In the genomic region with DNA sequence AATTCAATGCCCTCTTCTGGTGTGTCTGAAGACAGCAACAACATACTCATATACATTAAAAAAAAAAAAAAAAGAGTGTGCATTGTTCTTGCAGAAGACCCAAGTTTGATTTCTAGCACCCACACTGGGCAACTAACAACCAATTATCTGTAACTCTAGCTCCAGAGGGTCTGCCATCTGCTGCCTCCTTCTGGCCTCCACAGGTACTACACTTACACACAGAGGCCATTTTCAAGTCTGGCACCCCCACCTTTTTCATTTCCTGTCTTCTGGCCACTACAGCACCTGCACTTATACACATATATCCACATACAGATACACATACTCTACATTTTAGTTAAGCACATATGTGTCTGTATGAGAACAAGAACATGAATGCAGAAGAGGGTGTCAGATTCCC, we compare ENCODE assay signal across 12 mouse cellular contexts. TPM values are rescaled to one million over a fixed set of nuclear protein-coding genes. Genes with fewer than 3 reads are reported as not detected.
A peak's percentile ranks its signal among the peaks of the same experiment; 100 is the strongest.
DNase-seq lines count a peak whose midpoint lies in the region; ATAC-seq and TF ChIP-seq lines count a peak whose summit lies in the region.
"Had no signal": no experiment of that assay in that cellular context is flagged by ENCODE, and none has a peak within 500 bp of the region (broad histone marks: within the 10 kb centered on the region; RNA-seq: fewer than 3 reads in every experiment).

No protein-coding gene starts in this region.

- no peak overlapping the region for H3K4me3 ChIP-seq in intestine, postnatal 0 days (ENCODE audit: low read depth, low read length)
- H3K4me3 ChIP-seq in intestine, embryonic 15.5 days (replicated peaks), result no peak overlapping the region
- H3K4me3 ChIP-seq in ES-E14 (ENCODE audit: insufficient read depth in 1 of 2, low read depth in 1 of 2, low read length in 2 of 2, poor library complexity in 1 of 2, severe bottlenecking in 1 of 2), result no peak overlapping the region
- no peak overlapping the region for H3K4me3 ChIP-seq in forebrain, embryonic 16.5 days (replicated peaks; ENCODE audit: low read length)
- H3K4me3 ChIP-seq: erythroblast, embryonic 14.5 days; limb, embryonic 15.5 days had no signal

- in situ Hi-C loops in ES-E14 (cut with MboI; ENCODE audit: low sequenced_read_pairs in 2 of 2, unreplicated experiment in 2 of 2), result no loop called here

- peaks cover 17% of the 10 kb centered on the region for H3K36me3 ChIP-seq in intestine, postnatal 0 days (ENCODE audit: control insufficient read depth, insufficient read depth)
- H3K36me3 ChIP-seq in intestine, embryonic 15.5 days, result no peaks in the 10 kb centered on the region
- no peaks in the 10 kb centered on the region for H3K36me3 ChIP-seq in ES-E14 (ENCODE audit: control insufficient read depth, insufficient read depth, low read length, poor library complexity, severe bottlenecking)
- H3K36me3 ChIP-seq in forebrain, embryonic 16.5 days (ENCODE audit: control insufficient read depth, insufficient read depth), result no peaks in the 10 kb centered on the region
- H3K36me3 ChIP-seq: limb, embryonic 15.5 days had no signal

- ATAC-seq in intestine, postnatal 0 days, result no peak
- no peak for ATAC-seq in intestine, embryonic 15.5 days
- no peak for ATAC-seq in forebrain, embryonic 16.5 days

- no peaks in the 10 kb centered on the region for H3K4me1 ChIP-seq in intestine, postnatal 0 days (replicated peaks; ENCODE audit: control insufficient read depth, insufficient read depth, low read length)
- 0 out of 2 replicates have a peak, but pooled peaks cover 3% of the 10 kb centered on the region for H3K4me1 ChIP-seq in intestine, embryonic 15.5 days (replicated peaks)
- H3K4me1 ChIP-seq in ES-E14 (ENCODE audit: control insufficient read depth in 2 of 2, insufficient read depth in 2 of 2, low read length in 2 of 2, poor library complexity in 1 of 2), result no peaks in the 10 kb centered on the region
- H3K4me1 ChIP-seq in forebrain, embryonic 16.5 days (replicated peaks; ENCODE audit: control insufficient read depth, insufficient read depth, low read length), result peaks cover 4% of the 10 kb centered on the region; the same call in 1 of the 2 replicates
- H3K4me1 ChIP-seq: limb, embryonic 15.5 days had no signal

- no peaks in the 10 kb centered on the region for H3K9me3 ChIP-seq in intestine, postnatal 0 days (ENCODE audit: control insufficient read depth)
- no peaks in the 10 kb centered on the region for H3K9me3 ChIP-seq in intestine, embryonic 15.5 days
- H3K9me3 ChIP-seq in ES-E14 (ENCODE audit: control insufficient read depth, insufficient read depth, low read depth, low read length), result no peaks in the 10 kb centered on the region
- no peaks in the 10 kb centered on the region for H3K9me3 ChIP-seq in forebrain, embryonic 16.5 days (ENCODE audit: control insufficient read depth, low read length)
- H3K9me3 ChIP-seq: limb, embryonic 15.5 days had no signal

- H3K9ac ChIP-seq in intestine, postnatal 0 days (ENCODE audit: low read depth, low read length), result no peak overlapping the region
- no peak overlapping the region for H3K9ac ChIP-seq in intestine, embryonic 15.5 days
- H3K9ac ChIP-seq in ES-E14 (ENCODE audit: insufficient read depth, low read depth, low read length, poor library complexity, severe bottlenecking), result no peak overlapping the region
- H3K9ac ChIP-seq in forebrain, embryonic 16.5 days (replicated peaks; ENCODE audit: low read depth, low read length), result no peak overlapping the region
- H3K9ac ChIP-seq: limb, embryonic 15.5 days had no signal

- peak; percentile 60 for TF ChIP-seq CTCF in intestine, postnatal 0 days (IDR thresholded peaks at IDR 0.05; ENCODE audit: low read depth)

- no peaks in the 10 kb centered on the region for H3K27me3 ChIP-seq in intestine, postnatal 0 days (replicated peaks; ENCODE audit: control insufficient read depth, insufficient read depth, low read length)
- no peaks in the 10 kb centered on the region for H3K27me3 ChIP-seq in intestine, embryonic 15.5 days (replicated peaks)
- no peaks in the 10 kb centered on the region for H3K27me3 ChIP-seq in forebrain, embryonic 16.5 days (replicated peaks; ENCODE audit: control insufficient read depth, insufficient read depth, low read length)
- H3K27me3 ChIP-seq: limb, embryonic 15.5 days had no signal

- no peak overlapping the region for H3K27ac ChIP-seq in intestine, postnatal 0 days (ENCODE audit: low read depth, low read length)
- H3K27ac ChIP-seq in intestine, embryonic 15.5 days, result no peak overlapping the region
- H3K27ac ChIP-seq in ES-E14 (ENCODE audit: insufficient read depth, low read depth, low read length, poor library complexity, severe bottlenecking), result no peak overlapping the region
- H3K27ac ChIP-seq in forebrain, embryonic 16.5 days (ENCODE audit: low read length), result no peak overlapping the region
- H3K27ac ChIP-seq: limb, embryonic 15.5 days had no signal

- no peak overlapping the region for H3K4me2 ChIP-seq in intestine, postnatal 0 days (replicated peaks; ENCODE audit: low read depth)
- no peak overlapping the region for H3K4me2 ChIP-seq in intestine, embryonic 15.5 days (replicated peaks)
- H3K4me2 ChIP-seq in forebrain, embryonic 16.5 days (ENCODE audit: low read length), result no peak overlapping the region
- H3K4me2 ChIP-seq: limb, embryonic 15.5 days had no signal

- DNase-seq in 416B (ENCODE audit: low read depth), result peak; percentile 31
- DNase-seq in ES-E14 (ENCODE audit: low read depth, low spot score), result peak; percentile 16
- DNase-seq in induced T-regulatory cell, adult 2 months (ENCODE audit: low read depth), result peak; percentile 55
- no peak for DNase-seq in ovary, postnatal 14 days (ENCODE audit: low spot score)
- no peak for DNase-seq in kidney, adult 11 months
- DNase-seq: gastrocnemius, postnatal 10 days; midbrain, embryonic 14.5 days had no signal

TF ChIP-seq in ES-E14, 5 proteins besides CTCF, POLR2A, EP300 and RAD21:
- no peak for TF ChIP-seq ZC3H11A (IDR thresholded peaks at IDR 0.05; ENCODE audit: borderline replicate concordance, low read depth, low read length)
- 0 out of 2 replicates have a peak, but pooled peaks have one; percentile 40 for TF ChIP-seq ZNF384 (IDR thresholded peaks at IDR 0.05; ENCODE audit: low read depth, low read length)
- TF ChIP-seq CHD2 (IDR thresholded peaks at IDR 0.05; ENCODE audit: low read depth, low read length), result no peak
- no peak for TF ChIP-seq MAFK (IDR thresholded peaks at IDR 0.05; ENCODE audit: insufficient read depth, low read depth, low read length)

RNA-seq across cellular contexts. Expression of a gene that starts 50.9 kb away (rescaled TPM):
- 0.61 and 0.64 TPM in 2 replicates for polyA plus RNA-seq in intestine, postnatal 0 days (2015; fragmentation: Nextera tagmentation; extraction: Ambion mirVana)
- polyA plus RNA-seq in intestine, embryonic 15.5 days (2015; fragmentation: Nextera tagmentation; extraction: Ambion mirVana), result 1.4 and 1.8 TPM in 2 replicates
- 1.6 and 1.8 TPM in 2 replicates for total RNA-seq in ES-E14 (2012; rRNA removed)
- 109 and 113 TPM in 2 replicates for polyA plus RNA-seq in forebrain, embryonic 16.5 days (2015; fragmentation: Nextera tagmentation; extraction: Ambion mirVana)

Comparison
In these comparisons a context has a peak if more than half of its experiments do, and no peak if none do; other contexts are left out.
1. DNase-seq: peak in 416B (single experiment), ES-E14 (single experiment) and induced T-regulatory cell, adult 2 months (single experiment); none in ovary, postnatal 14 days (single experiment) and kidney, adult 11 months (single experiment).
2. RNA of a gene that starts 50.9 kb away (polyA plus RNA-seq): 109 to 113 TPM in forebrain, embryonic 16.5 days; 1.4 to 1.8 TPM in intestine, embryonic 15.5 days and 0.61 to 0.64 TPM in intestine, postnatal 0 days; every median in the first group is over 10 times any median in the second.